Mouse (Mus musculus): ENCODE measurements around the gene Nfib. TPM values are rescaled to one million over a fixed set of nuclear protein-coding genes. Genes with fewer than 3 reads are reported as not detected.

Gene Nfib
- polyA plus RNA-seq, 2 experiments = 1.7 to 2.6 TPM

GRCm38 (mm10) chr4:82511524-82511923 lies 194.0 kb downstream of the Nfib start:
- no peak for ATAC-seq (ENCODE audit: insufficient read depth)
- H3K27me3 ChIP-seq (ENCODE audit: control insufficient read depth, insufficient read depth, low read length) = peaks cover 67% of the 10 kb centered on the region
- DNase-seq (ENCODE audit: low read depth in 3 of 3, low spot score in 3 of 3) = no peak

GRCm38 (mm10) chr4:82511001-82511513 lies 194.5 kb downstream of the Nfib start:
- H3K27me3 ChIP-seq (ENCODE audit: control insufficient read depth, insufficient read depth, low read length) = peaks cover 71% of the 10 kb centered on the region
- no peaks in the 10 kb centered on the region for H3K9me3 ChIP-seq (ENCODE audit: control insufficient read depth, low read length)
- H3K36me3 ChIP-seq (replicated peaks; ENCODE audit: control insufficient read depth, insufficient read depth, low read depth) = no peaks in the 10 kb centered on the region
- H3K27ac ChIP-seq = no peak overlapping the region
- peaks cover 0 to 9% of the 10 kb centered on the region in 2 experiments; a peak in 2 of 4 replicates for H3K4me1 ChIP-seq (replicated peaks; ENCODE audit: control insufficient read depth in 2 of 2, insufficient read depth in 2 of 2, low read length in 1 of 2)
- no peak overlapping the region for H3K9ac ChIP-seq (replicated peaks)
- 9% methylated on average over 16 of the region's 16 CpGs for WGBS (ENCODE audit: insufficient replicate concordance)
- TF ChIP-seq CTCF (IDR thresholded peaks at IDR 0.05; ENCODE audit: low read depth) (no peak), EP300 (IDR thresholded peaks at IDR 0.05; ENCODE audit: low read depth) (no peak)
- peak overlapping the region; percentile 73 for H3K4me2 ChIP-seq (ENCODE audit: low read depth)
- no peak overlapping the region for H3K4me3 ChIP-seq (ENCODE audit: insufficient read depth in 1 of 2, low read depth in 2 of 2, low read length in 2 of 2)
- DNase-seq (ENCODE audit: low read depth in 3 of 3, low spot score in 3 of 3) (no peak), ATAC-seq (ENCODE audit: insufficient read depth) (no peak)

More at GRCm38 (mm10) chr4:82511524-82511923, 194.0 kb downstream of the Nfib start:
- H3K9me3 ChIP-seq (ENCODE audit: control insufficient read depth, low read length) = no peaks in the 10 kb centered on the region
- no peak overlapping the region for H3K27ac ChIP-seq
- WGBS (ENCODE audit: insufficient replicate concordance) = 2% methylated on average over 8 of the region's 8 CpGs
- no peak overlapping the region for H3K9ac ChIP-seq (replicated peaks)
- peaks cover 0 to 9% of the 10 kb centered on the region in 2 experiments; a peak in 2 of 4 replicates for H3K4me1 ChIP-seq (replicated peaks; ENCODE audit: control insufficient read depth in 2 of 2, insufficient read depth in 2 of 2, low read length in 1 of 2)
- H3K4me3 ChIP-seq (ENCODE audit: insufficient read depth in 1 of 2, low read depth in 2 of 2, low read length in 2 of 2) = 0 out of 4 replicates have a peak overlapping the region, but pooled peaks of 1 of the 2 experiments have one; percentile 14
- no peaks in the 10 kb centered on the region for H3K36me3 ChIP-seq (replicated peaks; ENCODE audit: control insufficient read depth, insufficient read depth, low read depth)
- peak overlapping the region; percentile 73 for H3K4me2 ChIP-seq (ENCODE audit: low read depth)
- TF ChIP-seq CTCF (IDR thresholded peaks at IDR 0.05; ENCODE audit: low read depth) (no peak), EP300 (IDR thresholded peaks at IDR 0.05; ENCODE audit: low read depth) (no peak)

DNA sequence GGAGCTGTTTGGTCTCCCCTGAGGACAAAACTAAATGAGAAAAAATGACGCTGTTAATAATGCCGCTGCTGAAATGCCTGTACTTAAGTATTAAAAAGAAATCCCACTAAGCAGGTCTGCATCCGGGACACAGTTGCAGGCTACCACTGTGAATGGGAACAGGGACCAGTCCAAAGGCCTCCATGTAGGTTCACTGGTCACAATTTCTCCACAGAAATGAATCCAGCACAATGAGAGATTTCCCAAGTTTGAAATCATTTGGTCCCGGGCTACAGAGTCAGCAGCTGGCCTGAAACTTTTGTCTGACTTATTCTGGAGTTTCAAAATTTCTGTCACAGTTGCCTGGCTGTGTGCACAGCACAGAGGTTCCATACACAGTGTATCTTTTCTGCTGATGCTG lies 195.8 kb downstream of the Nfib start:
- TF ChIP-seq CTCF (IDR thresholded peaks at IDR 0.05; ENCODE audit: low read depth) (no peak), EP300 (IDR thresholded peaks at IDR 0.05; ENCODE audit: low read depth) (no peak)
- Histone ChIP-seq H3K9ac (replicated peaks) (no peak overlapping the region), H3K4me3 (ENCODE audit: insufficient read depth in 1 of 2, low read depth in 2 of 2, low read length in 2 of 2) (no peak overlapping the region), H3K27ac (no peak overlapping the region), H3K4me2 (ENCODE audit: low read depth) (peak overlapping the region; percentile 61), H3K9me3 (ENCODE audit: control insufficient read depth, low read length) (no peaks in the 10 kb centered on the region), H3K36me3 (replicated peaks; ENCODE audit: control insufficient read depth, insufficient read depth, low read depth) (no peaks in the 10 kb centered on the region), H3K4me1 (replicated peaks; ENCODE audit: control insufficient read depth in 2 of 2, insufficient read depth in 2 of 2, low read length in 1 of 2) (peaks cover 0 to 9% of the 10 kb centered on the region in 2 experiments; a peak in 2 of 4 replicates), H3K27me3 (ENCODE audit: control insufficient read depth, insufficient read depth, low read length) (peaks cover 84% of the 10 kb centered on the region)
- DNase-seq (ENCODE audit: low read depth in 3 of 3, low spot score in 3 of 3) (no peak), ATAC-seq (ENCODE audit: insufficient read depth) (no peak)
- 45% methylated on average over 4 of the region's 4 CpGs for whole genome bisulfite sequencing (ENCODE audit: insufficient replicate concordance)

- H3K4me3 ChIP-seq (ENCODE audit: insufficient read depth in 1 of 2, low read depth in 2 of 2, low read length in 2 of 2) = no peak overlapping the region
- H3K4me2 ChIP-seq (ENCODE audit: low read depth) = peak overlapping the region; percentile 61
- ATAC-seq (ENCODE audit: insufficient read depth) (no peak), DNase-seq (ENCODE audit: low read depth in 3 of 3, low spot score in 3 of 3) (no peak)
- peaks cover 0 to 9% of the 10 kb centered on the region in 2 experiments; a peak in 2 of 4 replicates for H3K4me1 ChIP-seq (replicated peaks; ENCODE audit: control insufficient read depth in 2 of 2, insufficient read depth in 2 of 2, low read length in 1 of 2)
- H3K9me3 ChIP-seq (ENCODE audit: control insufficient read depth, low read length) = no peaks in the 10 kb centered on the region
- H3K36me3 ChIP-seq (replicated peaks; ENCODE audit: control insufficient read depth, insufficient read depth, low read depth) = no peaks in the 10 kb centered on the region
- H3K27me3 ChIP-seq (ENCODE audit: control insufficient read depth, insufficient read depth, low read length) = peaks cover 89% of the 10 kb centered on the region
- H3K9ac ChIP-seq (replicated peaks) = no peak overlapping the region
- TF ChIP-seq EP300 (IDR thresholded peaks at IDR 0.05; ENCODE audit: low read depth) (no peak), CTCF (IDR thresholded peaks at IDR 0.05; ENCODE audit: low read depth) (no peak)
- no peak overlapping the region for H3K27ac ChIP-seq
- 43% methylated on average over 2 of the region's 2 CpGs for WGBS (ENCODE audit: insufficient replicate concordance)
Measured at GRCm38 (mm10) chr4:82509166-82509767, 196.3 kb downstream of the Nfib start.

- no peak for DNase-seq (ENCODE audit: low read depth in 3 of 3, low spot score in 3 of 3)
- peak overlapping the region; percentile 27 to 57 for H3K4me3 ChIP-seq (ENCODE audit: insufficient read depth in 1 of 2, low read depth in 2 of 2, low read length in 2 of 2)
Measured at GRCm38 (mm10) chr4:82508281-82508687, 197.3 kb downstream of the Nfib start.

More at GRCm38 (mm10) chr4:82508281-82508687, 197.3 kb downstream of the Nfib start:
- ATAC-seq (ENCODE audit: insufficient read depth) = no peak
- Histone ChIP-seq H3K4me1 (replicated peaks; ENCODE audit: control insufficient read depth in 2 of 2, insufficient read depth in 2 of 2, low read length in 1 of 2) (peaks cover 0 to 7% of the 10 kb centered on the region in 2 experiments; a peak in 2 of 4 replicates), H3K36me3 (replicated peaks; ENCODE audit: control insufficient read depth, insufficient read depth, low read depth) (no peaks in the 10 kb centered on the region), H3K9ac (replicated peaks) (no peak overlapping the region), H3K27me3 (ENCODE audit: control insufficient read depth, insufficient read depth, low read length) (peaks cover 95% of the 10 kb centered on the region), H3K9me3 (ENCODE audit: control insufficient read depth, low read length) (no peaks in the 10 kb centered on the region), H3K4me2 (ENCODE audit: low read depth) (peak overlapping the region; percentile 61), H3K27ac (no peak overlapping the region)
- TF ChIP-seq CTCF (IDR thresholded peaks at IDR 0.05; ENCODE audit: low read depth) = no peak
- TF ChIP-seq EP300 (IDR thresholded peaks at IDR 0.05; ENCODE audit: low read depth) = no peak
- WGBS (ENCODE audit: insufficient replicate concordance) = 18% methylated on average over 7 of the region's 7 CpGs

Measured in liver, embryonic 14.5 days (tissue).